Mouse (Mus musculus) neural tube, embryonic 13.5 days (tissue): ENCODE data around the gene Rpap3. TPM values are rescaled to one million over a fixed set of nuclear protein-coding genes. Genes with fewer than 3 reads are reported as not detected.

Experiments
- ATAC-seq: fragments of 200-750 bp; cut with Nextera tagmentation; 2 replicates; pipeline ENCODE4 v1.8.0; 2017; ENCODE audit warnings: low read depth, mild to moderate bottlenecking, moderate TSS enrichment, moderate library complexity
- H3K27ac ChIP-seq: fragments of 300-500 bp; sonication (generic); replicated peaks from 2 replicates; pipeline ENCODE4 v1.5.1; 2015; ENCODE audit warnings: moderate library complexity, mild to moderate bottlenecking, inconsistent platforms
- H3K27me3 ChIP-seq: fragments of 300-500 bp; sonication (generic); 2 replicates; pipeline ENCODE4 v1.6.1; 2015; ENCODE audit warnings: mild to moderate bottlenecking, inconsistent platforms
- H3K36me3 ChIP-seq: fragments of 300-500 bp; sonication (generic); 2 replicates; pipeline ENCODE4 v1.6.1; 2015; ENCODE audit warnings: mild to moderate bottlenecking, inconsistent platforms
- H3K4me1 ChIP-seq: fragments of 300-500 bp; sonication (generic); replicated peaks from 2 replicates; pipeline ENCODE4 v1.6.1; 2015; ENCODE audit warnings: inconsistent platforms
- H3K4me2 ChIP-seq: fragments of 300-500 bp; sonication (generic); 2 replicates; pipeline ENCODE4 v1.6.1; 2015; ENCODE audit warnings: inconsistent platforms, mild to moderate bottlenecking, moderate library complexity
- H3K4me3 ChIP-seq: fragments of 300-500 bp; sonication (generic); 2 replicates; pipeline ENCODE4 v1.5.1; 2015; ENCODE audit warnings: mild to moderate bottlenecking, inconsistent platforms
- H3K9ac ChIP-seq: fragments of 300-500 bp; sonication (generic); 2 replicates; pipeline ENCODE4 v1.6.1; 2015; ENCODE audit warnings: moderate library complexity, mild to moderate bottlenecking, inconsistent platforms
- H3K9me3 ChIP-seq: fragments of 300-500 bp; sonication (generic); 2 replicates; pipeline ENCODE4 v1.6.1; 2016; ENCODE audit warnings: inconsistent platforms
- WGBS: fragments of 180-500 bp; shearing (Covaris S2); methylation state at CpG from one replicate; pipeline ENCODE4 v1.1.7; 2015; 5-methylcytosine and 5-hydroxymethylcytosine counted together
- polyA plus RNA-seq: library from polyadenylated mRNA; unstranded; fragments of >200 nt; fragmentation: Nextera tagmentation; extraction: Ambion mirVana; gene quantifications from 2 replicates; pipeline ENCODE4 v1.2.1, GENCODE M21; 2015

The Rpap3 gene
- polyA plus RNA-seq, 1 experiment from 2014 or later: 32.7 TPM

- H3K4me1 ChIP-seq: peaks cover 58% of the 10 kb centered on the region
- no peaks in the 10 kb centered on the region for H3K9me3 ChIP-seq
- no peak overlapping the region for H3K9ac ChIP-seq
- WGBS: 90% methylated on average over 10 of the region's 10 CpGs
- no peak overlapping the region for H3K4me2 ChIP-seq
- no peaks in the 10 kb centered on the region for H3K27me3 ChIP-seq
- H3K27ac ChIP-seq: no peak overlapping the region
- no peaks in the 10 kb centered on the region for H3K36me3 ChIP-seq
- ATAC-seq: no peak
- H3K4me3 ChIP-seq: no peak overlapping the region
These were observed 40.7 kb upstream of the Rpap3 start for GRCm38 (mm10) chr15:97746278-97746677.

GRCm38 (mm10) chr15:97745331-97745730 lies 39.7 kb upstream of the Rpap3 start:
- Histone ChIP-seq H3K4me3 (no peak overlapping the region), H3K9me3 (no peaks in the 10 kb centered on the region), H3K4me2 (no peak overlapping the region), H3K9ac (0 out of 2 replicates have a peak overlapping the region, but pooled peaks have one; percentile 2), H3K36me3 (no peaks in the 10 kb centered on the region), H3K4me1 (peaks cover 49% of the 10 kb centered on the region), H3K27ac (peak overlapping the region; percentile 78), H3K27me3 (no peaks in the 10 kb centered on the region)
- no peak for ATAC-seq
- 76% methylated on average over 10 of the region's 10 CpGs for WGBS

- Histone ChIP-seq H3K27ac (peak overlapping the region; percentile 78), H3K4me2 (no peak overlapping the region), H3K27me3 (no peaks in the 10 kb centered on the region), H3K9ac (0 out of 2 replicates have a peak overlapping the region, but pooled peaks have one; percentile 2), H3K9me3 (no peaks in the 10 kb centered on the region), H3K36me3 (no peaks in the 10 kb centered on the region), H3K4me1 (peaks cover 45% of the 10 kb centered on the region), H3K4me3 (no peak overlapping the region)
- peak; percentile 77 for ATAC-seq
- WGBS: 47% methylated on average over 10 of the region's 10 CpGs
These were observed 39.3 kb upstream of the Rpap3 start for GRCm38 (mm10) chr15:97744930-97745329.

- ATAC-seq: no peak
- peak overlapping the region; percentile 42; the same call in 1 of the 2 replicates for H3K27ac ChIP-seq
- no peaks in the 10 kb centered on the region for H3K9me3 ChIP-seq
- H3K36me3 ChIP-seq: no peaks in the 10 kb centered on the region
- 72% methylated on average over 12 of the region's 12 CpGs for WGBS
- no peak overlapping the region for H3K9ac ChIP-seq
- H3K4me1 ChIP-seq: peaks cover 37% of the 10 kb centered on the region
- no peak overlapping the region for H3K4me2 ChIP-seq
- H3K4me3 ChIP-seq: no peak overlapping the region
- H3K27me3 ChIP-seq: no peaks in the 10 kb centered on the region
These were observed 38.4 kb upstream of the Rpap3 start for GRCm38 (mm10) chr15:97743961-97744525.

DNA sequence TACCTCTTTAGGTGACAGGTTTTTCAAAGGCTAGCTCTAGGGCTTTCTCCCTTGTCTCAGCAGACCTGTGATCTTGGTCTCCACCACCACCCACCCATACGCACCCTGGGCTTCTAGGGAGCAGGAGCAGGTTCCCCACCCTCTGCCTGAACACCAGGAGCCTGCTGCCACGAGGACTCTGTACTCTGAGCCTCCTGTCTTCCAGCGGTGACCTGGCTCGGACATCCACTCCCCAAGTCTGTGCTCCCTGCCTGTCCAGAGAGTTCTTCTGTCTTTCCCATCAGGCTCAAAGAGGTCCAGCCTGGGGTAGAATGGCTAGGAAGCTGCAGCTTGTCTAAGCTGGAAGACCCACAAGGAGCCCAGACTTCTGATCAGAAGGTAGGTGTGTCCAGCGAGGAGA lies 37.6 kb upstream of the Rpap3 start:
- Histone ChIP-seq H3K4me1 (peaks cover 28% of the 10 kb centered on the region), H3K9me3 (no peaks in the 10 kb centered on the region), H3K4me2 (no peak overlapping the region), H3K9ac (no peak overlapping the region), H3K36me3 (no peaks in the 10 kb centered on the region), H3K27me3 (no peaks in the 10 kb centered on the region), H3K27ac (no peak overlapping the region), H3K4me3 (no peak overlapping the region)
- 88% methylated on average over 5 of the region's 5 CpGs for WGBS
- no peak for ATAC-seq

- Histone ChIP-seq H3K27ac (no peak overlapping the region), H3K4me1 (peaks cover 25% of the 10 kb centered on the region), H3K9ac (no peak overlapping the region), H3K4me3 (no peak overlapping the region), H3K36me3 (no peaks in the 10 kb centered on the region), H3K9me3 (no peaks in the 10 kb centered on the region), H3K4me2 (no peak overlapping the region), H3K27me3 (no peaks in the 10 kb centered on the region)
- 79% methylated on average over 4 of the region's 4 CpGs for WGBS
- no peak for ATAC-seq
These were observed 37.0 kb upstream of the Rpap3 start for GRCm38 (mm10) chr15:97742600-97742999.

GRCm38 (mm10) chr15:97742074-97742473 lies 36.4 kb upstream of the Rpap3 start:
- no peak overlapping the region for H3K4me2 ChIP-seq
- ATAC-seq: no peak
- no peak overlapping the region for H3K4me3 ChIP-seq
- H3K9ac ChIP-seq: no peak overlapping the region
- H3K4me1 ChIP-seq: peaks cover 25% of the 10 kb centered on the region
- no peaks in the 10 kb centered on the region for H3K9me3 ChIP-seq
- H3K36me3 ChIP-seq: no peaks in the 10 kb centered on the region
- H3K27ac ChIP-seq: no peak overlapping the region
- 60% methylated on average over 7 of the region's 7 CpGs for WGBS
- no peaks in the 10 kb centered on the region for H3K27me3 ChIP-seq

DNA sequence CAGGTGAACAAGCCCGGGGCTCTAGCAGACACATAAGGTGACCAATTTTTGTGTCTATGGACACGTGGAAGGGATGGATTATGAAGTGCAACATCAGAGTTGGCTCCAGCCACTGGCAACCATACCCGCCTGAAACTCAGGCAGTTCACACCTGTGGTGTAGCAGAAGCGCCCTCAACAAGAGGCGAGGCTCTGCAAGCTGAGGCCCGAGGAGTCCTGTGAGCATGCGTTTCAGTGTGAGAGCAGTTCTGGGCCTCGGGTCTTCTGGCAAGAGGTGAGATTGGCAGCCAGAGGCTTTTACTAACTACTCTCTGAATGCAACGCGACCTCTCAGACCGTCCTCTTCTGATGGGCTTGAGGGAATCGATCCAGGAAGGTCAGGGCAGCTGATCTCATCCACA lies 36.0 kb upstream of the Rpap3 start:
- H3K27me3 ChIP-seq: no peaks in the 10 kb centered on the region
- no peak overlapping the region for H3K4me2 ChIP-seq
- H3K4me3 ChIP-seq: no peak overlapping the region
- ATAC-seq: no peak
- H3K36me3 ChIP-seq: no peaks in the 10 kb centered on the region
- 83% methylated on average over 12 of the region's 12 CpGs for WGBS
- no peaks in the 10 kb centered on the region for H3K9me3 ChIP-seq
- no peak overlapping the region for H3K27ac ChIP-seq
- H3K4me1 ChIP-seq: peaks cover 25% of the 10 kb centered on the region
- no peak overlapping the region for H3K9ac ChIP-seq

GRCm38 (mm10) chr15:97740283-97740732 lies 34.7 kb upstream of the Rpap3 start:
- no peak overlapping the region for H3K27ac ChIP-seq
- no peak overlapping the region for H3K4me3 ChIP-seq
- H3K36me3 ChIP-seq: no peaks in the 10 kb centered on the region
- no peak for ATAC-seq
- no peak overlapping the region for H3K9ac ChIP-seq
- no peak overlapping the region for H3K4me2 ChIP-seq
- H3K4me1 ChIP-seq: peaks cover 19% of the 10 kb centered on the region
- H3K27me3 ChIP-seq: no peaks in the 10 kb centered on the region
- WGBS: 85% methylated on average over 9 of the region's 9 CpGs
- no peaks in the 10 kb centered on the region for H3K9me3 ChIP-seq

DNA sequence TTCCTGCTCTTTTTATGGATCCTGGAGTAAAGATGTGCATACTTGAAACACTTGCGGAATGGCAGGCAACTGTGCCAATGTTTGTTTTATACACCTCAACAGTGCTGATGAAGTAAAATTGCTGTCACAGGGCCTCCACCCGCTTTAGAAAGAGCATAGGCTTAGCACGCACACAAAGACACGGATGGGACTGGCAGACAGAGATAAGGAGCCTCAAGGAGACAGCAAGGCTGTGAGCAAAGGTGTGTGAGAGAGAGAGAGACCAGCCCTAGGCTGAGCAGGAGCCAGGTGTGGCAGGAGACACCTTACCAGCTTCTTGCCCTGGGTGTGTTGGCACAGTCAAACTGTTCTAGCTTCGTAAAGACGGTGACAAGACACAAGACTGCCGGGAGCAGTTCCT lies 33.3 kb upstream of the Rpap3 start:
- WGBS: 93% methylated on average over 7 of the region's 7 CpGs
- Histone ChIP-seq H3K4me1 (peaks cover 8% of the 10 kb centered on the region; the same call in 1 of the 2 replicates), H3K27ac (no peak overlapping the region), H3K36me3 (no peaks in the 10 kb centered on the region), H3K9me3 (no peaks in the 10 kb centered on the region), H3K9ac (no peak overlapping the region), H3K4me2 (no peak overlapping the region), H3K4me3 (no peak overlapping the region), H3K27me3 (no peaks in the 10 kb centered on the region)
- ATAC-seq: no peak

- WGBS: 91% methylated on average over 11 of the region's 11 CpGs
- ATAC-seq: no peak
- Histone ChIP-seq H3K9me3 (no peaks in the 10 kb centered on the region), H3K27ac (no peak overlapping the region), H3K4me2 (no peak overlapping the region), H3K36me3 (no peaks in the 10 kb centered on the region), H3K4me1 (no peaks in the 10 kb centered on the region), H3K4me3 (no peak overlapping the region), H3K9ac (no peak overlapping the region), H3K27me3 (no peaks in the 10 kb centered on the region)
These were observed 26.4 kb upstream of the Rpap3 start for GRCm38 (mm10) chr15:97731988-97732387.

- no peak within 1 kb of the TSS for H3K9ac ChIP-seq
- 94% methylated on average over 8 of the region's 8 CpGs for WGBS
These were observed 25.5 kb upstream of the Rpap3 start, which contains the start of gene Endou for GRCm38 (mm10) chr15:97731111-97731510. Endou (minus strand) TSS chr15:97731339.

GRCm38 (mm10) chr15:97730365-97730764 lies 24.7 kb upstream of the Rpap3 start:
- Histone ChIP-seq H3K9me3 (no peaks in the 10 kb centered on the region), H3K4me1 (no peaks in the 10 kb centered on the region), H3K4me2 (no peak overlapping the region), H3K9ac (no peak overlapping the region), H3K36me3 (no peaks in the 10 kb centered on the region), H3K27ac (no peak overlapping the region), H3K4me3 (no peak overlapping the region), H3K27me3 (no peaks in the 10 kb centered on the region)
- 56% methylated on average over 6 of the region's 6 CpGs for WGBS
- no peak for ATAC-seq

More at GRCm38 (mm10) chr15:97731111-97731510, 25.5 kb upstream of the Rpap3 start, which contains the start of gene Endou:
- Histone ChIP-seq H3K4me3 (no peak within 1 kb of the TSS), H3K9me3 (no peaks in the 10 kb centered on the region), H3K4me2 (no peak within 1 kb of the TSS), H3K36me3 (no peaks in the 10 kb centered on the region), H3K27me3 (no peaks in the 10 kb centered on the region), H3K27ac (no peak within 1 kb of the TSS), H3K4me1 (no peaks in the 10 kb centered on the region)
- ATAC-seq: no peak
